Mouse (Mus musculus) lung, postnatal 36 days (tissue): ENCODE data around the gene Ccdc137.
"Not testable (repeated sequence)": the region's sequence is repeated elsewhere in the genome, so short reads cannot be mapped to it uniquely, and the experiment has no call there.

Experiments
- DNase-seq: peaks from one replicate; pipeline ENCODE4 v3.0.0; 2022; ENCODE audit warnings: mixed read lengths

Ccdc137 gene

DNA sequence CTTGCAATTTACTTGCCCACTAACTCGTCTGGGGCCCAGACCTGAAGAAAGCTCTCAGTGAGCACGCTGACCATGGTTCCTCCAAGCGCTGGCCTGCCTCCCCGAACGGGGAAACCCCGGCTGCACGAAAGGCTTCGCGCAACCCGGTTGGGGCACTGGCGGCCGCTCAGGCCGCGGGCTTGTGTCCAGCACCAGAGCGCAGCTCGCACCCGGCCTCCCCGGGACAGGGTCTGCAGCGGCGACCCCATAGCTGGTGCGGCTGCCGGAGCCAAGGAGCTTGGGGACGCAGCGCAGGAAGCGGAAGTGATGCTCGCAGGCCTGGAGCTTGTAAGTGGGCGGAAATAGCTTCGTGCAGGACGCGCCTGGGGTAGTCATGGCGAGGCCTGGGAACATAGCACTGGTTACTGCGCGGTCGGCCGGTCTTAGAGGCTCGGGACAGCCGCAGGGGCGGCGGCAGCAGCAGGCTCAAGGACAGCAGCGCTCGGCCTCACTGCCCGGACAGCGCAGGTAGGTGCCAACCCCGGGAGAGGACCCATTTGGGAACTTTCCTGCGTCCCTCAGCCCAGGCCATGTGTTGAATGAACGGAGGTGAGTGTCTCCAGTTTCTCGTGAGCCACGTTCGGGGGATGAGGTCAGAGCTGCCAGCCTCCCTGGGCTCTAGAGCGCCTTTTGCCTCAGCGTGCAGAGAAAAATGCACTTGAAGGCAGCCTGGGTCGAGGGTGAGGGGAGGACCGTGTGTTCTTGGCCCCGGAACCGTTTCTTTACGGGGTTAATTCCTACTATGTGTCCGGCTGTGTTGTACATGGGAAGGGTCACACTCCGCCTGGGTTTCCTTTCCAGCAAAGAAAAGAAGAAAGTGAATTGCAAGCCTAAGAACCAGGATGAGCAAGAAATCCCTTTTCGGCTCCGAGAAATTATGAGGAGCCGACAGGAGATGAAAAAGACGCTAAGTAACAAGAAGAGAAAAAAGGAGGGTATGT is at the start of gene Ccdc137, which contains the start of gene Oxld1:
TSS of gene Ccdc137 (plus strand) at position 344 of the 980 bp plus-strand sequence.
TSS of gene Oxld1 (minus strand) at position 297 of the 980 bp plus-strand sequence.
- peak; percentile 80 for DNase-seq

GRCm38 (mm10) chr11:120413621-120414020 is 44.3 kb upstream of the Ccdc137 start:
- not testable (repeated sequence) for DNase-seq

DNA sequence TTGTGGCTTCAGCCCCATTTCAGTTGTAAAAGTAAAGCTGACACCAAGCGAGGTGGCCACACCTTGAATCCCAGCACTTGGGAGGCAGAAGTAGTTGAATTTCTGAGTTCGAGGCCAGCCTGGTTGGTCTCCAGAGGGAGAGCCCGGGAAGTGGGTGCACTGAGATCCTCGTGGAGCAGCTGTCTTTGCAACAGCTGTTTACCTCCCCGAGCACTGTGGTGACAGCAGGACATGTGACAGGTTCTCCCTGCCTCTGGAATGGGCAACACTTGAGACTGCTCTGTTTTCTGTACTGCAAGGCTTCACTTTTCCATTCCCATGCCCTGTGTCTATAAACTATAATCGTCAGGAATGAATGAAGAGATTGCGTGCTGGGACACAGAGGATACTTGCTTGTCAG is 40.1 kb upstream of the Ccdc137 start:
- no peak for DNase-seq

DNA sequence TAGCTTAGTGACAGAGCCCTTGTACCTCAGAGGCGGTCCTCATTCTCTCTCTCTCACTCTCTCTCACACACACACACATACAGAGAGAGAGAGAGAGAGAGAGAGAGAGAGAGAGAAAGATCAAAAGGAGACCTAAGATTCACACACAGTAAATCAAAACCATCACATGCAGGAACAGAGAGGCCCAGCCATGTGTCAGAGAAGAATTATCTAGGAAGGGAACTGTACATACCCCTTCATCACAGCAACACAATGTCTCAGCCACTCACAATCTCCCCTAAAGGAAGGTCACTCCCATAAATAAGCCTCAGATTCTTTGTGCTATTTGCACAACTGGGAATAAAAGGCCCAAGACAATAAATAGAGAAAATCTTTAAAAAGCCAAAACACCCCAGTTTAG is 39.3 kb upstream of the Ccdc137 start:
- DNase-seq, result no peak

DNA sequence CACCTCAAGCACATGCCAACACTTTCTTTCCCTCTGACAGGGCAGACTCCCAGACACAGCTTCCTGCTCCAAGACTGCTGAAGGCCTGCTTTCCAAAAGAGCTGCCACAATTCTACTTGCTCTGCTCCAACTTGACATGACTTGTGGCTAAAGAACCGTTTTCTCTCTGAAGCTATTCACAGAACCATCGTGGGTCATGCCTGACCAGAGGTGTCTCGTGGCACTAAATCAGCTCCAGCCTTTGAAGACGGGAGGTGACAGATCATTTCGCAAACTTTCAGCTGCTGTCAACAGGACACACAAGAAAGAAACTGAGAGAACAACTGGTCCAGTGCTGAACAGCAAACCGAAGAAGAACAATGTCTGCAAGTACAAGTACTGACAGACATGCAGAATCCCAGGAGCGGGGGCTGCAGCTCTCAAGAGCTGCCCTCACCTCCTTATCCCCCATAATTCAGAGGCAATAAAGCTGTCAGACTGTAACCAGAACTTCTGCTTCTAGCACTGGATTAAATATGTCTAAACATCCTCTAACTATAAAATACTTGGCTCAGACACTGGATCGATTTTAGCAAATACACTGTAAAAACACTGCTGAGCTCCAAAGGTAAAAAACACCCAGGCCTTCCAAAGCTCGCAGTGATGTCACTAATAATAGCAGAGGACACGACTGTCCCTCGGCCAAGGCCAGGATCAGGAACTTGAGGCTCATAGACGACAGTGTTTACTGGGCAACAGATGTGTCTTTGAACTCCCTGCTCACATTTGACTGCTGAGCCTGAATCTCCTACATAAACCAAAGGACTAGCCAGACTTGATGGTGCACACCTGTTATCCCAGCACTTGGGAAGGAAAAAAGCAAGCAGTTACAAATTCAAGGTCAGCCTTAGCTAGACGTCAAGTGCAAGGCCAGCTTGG is 35.0 kb upstream of the Ccdc137 start:
- no peak for DNase-seq

- peak; percentile 67 for DNase-seq
Measured at GRCm38 (mm10) chr11:120423569-120424295, 34.2 kb upstream of the Ccdc137 start.

- DNase-seq, result no peak
Measured at GRCm38 (mm10) chr11:120426727-120427126, 31.2 kb upstream of the Ccdc137 start.

GRCm38 (mm10) chr11:120437152-120437856 is 20.6 kb upstream of the Ccdc137 start, which contains the start of gene Nploc4:
Gene Nploc4 (minus strand): TSS chr11:120437708.
- DNase-seq, result peak; percentile 87

DNA sequence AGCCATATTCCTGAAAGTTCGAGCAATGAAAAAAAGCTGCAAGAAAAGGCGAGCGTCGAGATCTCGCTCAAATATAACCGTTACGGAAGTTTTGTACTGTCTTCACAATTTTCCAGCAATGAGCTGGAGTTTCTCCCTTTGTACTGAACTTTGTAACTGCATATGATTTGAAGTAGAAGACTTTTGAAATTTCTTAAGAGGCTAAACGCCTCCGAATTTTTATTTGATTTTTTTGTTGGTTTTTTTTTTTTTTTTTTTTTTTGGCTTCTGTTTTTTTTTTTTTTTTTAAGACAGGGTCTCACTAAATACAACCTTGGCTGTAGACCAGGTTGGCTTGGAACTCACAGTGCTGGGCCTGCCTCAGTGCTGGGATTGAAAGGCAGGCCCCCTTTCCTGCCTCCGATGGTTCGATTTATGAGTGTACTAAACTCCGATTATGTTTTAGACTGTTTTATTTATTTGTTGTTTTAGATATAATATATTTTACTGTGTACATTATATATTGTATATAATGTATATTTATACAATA is 20.0 kb upstream of the Ccdc137 start:
- no peak for DNase-seq

DNA sequence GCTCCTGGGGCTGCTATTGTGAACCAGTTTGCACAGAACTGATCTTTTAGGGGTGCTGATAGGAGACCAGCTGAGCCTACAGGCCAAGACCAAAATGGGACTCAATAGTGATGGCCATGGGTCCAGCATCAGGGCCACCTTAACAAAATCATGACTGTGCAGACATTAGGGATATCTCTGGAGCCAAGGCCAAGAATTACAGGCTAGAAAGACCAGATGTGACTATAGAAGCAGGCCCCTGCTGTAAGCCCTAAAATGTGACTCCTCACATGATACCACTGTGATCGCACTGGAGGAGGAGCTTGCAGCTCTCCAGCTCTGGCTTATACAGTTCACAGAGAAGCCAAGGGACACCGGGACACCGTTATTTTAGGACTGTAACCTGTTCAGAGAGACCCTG is 15.6 kb upstream of the Ccdc137 start, which contains the start of gene Tspan10:
TSS of gene Tspan10 (plus strand) at position 301 of the 400 bp plus-strand sequence.
- no peak for DNase-seq

GRCm38 (mm10) chr11:120442765-120443280 is 15.1 kb upstream of the Ccdc137 start:
- DNase-seq, result no peak

DNA sequence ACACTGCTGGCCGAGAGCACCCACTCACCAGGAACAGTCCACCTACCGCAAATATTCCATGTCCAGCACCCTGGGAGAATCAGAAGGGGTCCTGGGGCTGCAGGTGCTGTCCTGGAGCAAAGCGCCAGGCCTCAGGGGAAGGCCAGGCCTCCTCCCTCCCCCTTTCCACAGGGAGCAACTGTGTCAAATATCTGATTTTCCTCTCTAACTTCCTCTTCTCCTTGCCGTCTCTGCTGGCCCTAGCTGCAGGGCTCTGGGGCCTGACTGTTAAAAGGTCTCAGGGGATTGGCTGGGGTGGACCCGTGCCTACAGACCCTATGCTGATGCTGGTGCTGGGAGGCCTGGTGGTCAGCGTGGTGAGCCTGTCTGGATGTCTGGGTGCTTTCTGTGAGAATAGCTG is 13.8 kb upstream of the Ccdc137 start:
- no peak for DNase-seq

- DNase-seq, result no peak
Measured at GRCm38 (mm10) chr11:120445475-120445874, 12.4 kb upstream of the Ccdc137 start.

DNA sequence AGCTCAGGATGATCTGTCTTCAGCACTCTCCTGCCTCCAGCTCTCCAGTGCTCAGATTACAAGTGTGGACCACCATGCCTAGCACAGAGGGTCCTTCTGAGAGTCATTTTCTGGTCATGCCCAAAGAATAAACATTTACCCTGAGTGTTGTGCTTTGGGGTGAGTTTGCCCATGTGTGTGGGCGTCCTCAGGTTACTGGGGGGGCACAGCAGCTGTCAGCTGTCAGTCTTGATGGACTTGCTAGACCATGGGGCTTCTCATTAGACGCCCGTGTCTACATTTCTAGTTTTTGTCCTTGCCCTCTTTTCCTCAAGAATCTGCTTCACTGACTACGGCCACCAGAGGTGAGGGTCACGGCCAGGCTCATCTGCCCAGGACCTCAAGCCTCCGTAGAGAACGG is 10.7 kb upstream of the Ccdc137 start:
- DNase-seq, result no peak

- no peak for DNase-seq
Measured at GRCm38 (mm10) chr11:120452246-120452645, 5.7 kb upstream of the Ccdc137 start.

DNA sequence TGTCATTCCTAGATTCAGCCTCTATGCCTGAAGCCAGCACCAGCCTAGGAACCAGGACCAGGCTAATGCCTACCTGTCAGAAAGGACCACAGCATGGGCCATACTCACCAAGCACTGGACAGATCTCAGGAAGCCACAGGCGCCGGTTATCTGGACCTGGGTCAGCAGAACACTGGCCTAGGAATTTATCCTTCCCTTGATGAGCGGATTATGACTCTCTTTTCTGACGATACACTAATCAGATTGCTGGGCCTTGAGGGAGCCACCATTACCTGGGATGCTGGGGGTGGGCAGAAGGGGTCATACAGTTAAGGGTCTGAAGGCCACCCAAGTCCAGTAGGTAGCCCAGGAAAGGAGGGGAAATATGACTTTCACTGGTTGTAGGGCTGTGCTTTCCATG is 4.6 kb upstream of the Ccdc137 start, which contains the start of gene Pde6g:
TSS of gene Pde6g (minus strand) at position 195 of the 400 bp plus-strand sequence.
- no peak for DNase-seq

DNA sequence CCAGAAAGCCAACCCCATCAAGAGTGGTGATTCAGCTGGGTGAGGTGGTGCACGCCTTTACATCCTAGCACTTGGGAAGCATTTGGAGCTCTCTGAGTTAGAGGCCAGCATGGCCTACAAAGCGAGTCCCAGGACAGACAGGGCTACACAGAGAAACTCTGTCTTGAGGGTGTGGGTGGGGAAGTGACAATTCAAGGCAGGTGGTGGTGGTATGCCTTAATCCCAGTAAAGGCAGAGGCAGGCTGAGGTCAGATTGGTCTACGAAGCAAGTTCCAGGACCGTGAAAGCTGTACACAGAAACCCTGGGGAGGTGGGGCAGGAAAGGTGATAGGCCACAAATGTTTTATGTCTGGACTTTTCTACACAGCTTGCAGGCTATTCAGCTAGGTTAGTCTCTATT is 3.0 kb upstream of the Ccdc137 start:
- no peak for DNase-seq

DNA sequence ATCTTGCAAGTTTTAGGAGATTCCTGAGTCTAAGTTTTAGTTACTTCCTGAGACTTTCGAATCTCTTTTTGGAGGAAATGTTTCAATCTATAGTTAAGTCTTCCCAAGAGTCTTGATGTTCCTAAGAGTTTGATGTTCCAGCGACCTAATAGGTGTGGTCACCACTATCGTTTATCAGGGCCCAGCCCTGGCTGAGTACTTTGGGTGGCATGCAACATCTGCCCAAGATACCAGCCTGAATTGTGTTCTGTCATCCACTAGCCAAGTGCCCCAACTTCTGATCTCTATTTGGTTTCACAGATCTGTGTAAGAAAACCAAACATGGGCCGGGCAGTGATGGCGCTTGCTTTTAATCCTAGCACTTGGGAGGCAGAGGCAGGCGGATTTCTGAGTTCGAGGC is 2.5 kb upstream of the Ccdc137 start:
- DNase-seq, result no peak

DNA sequence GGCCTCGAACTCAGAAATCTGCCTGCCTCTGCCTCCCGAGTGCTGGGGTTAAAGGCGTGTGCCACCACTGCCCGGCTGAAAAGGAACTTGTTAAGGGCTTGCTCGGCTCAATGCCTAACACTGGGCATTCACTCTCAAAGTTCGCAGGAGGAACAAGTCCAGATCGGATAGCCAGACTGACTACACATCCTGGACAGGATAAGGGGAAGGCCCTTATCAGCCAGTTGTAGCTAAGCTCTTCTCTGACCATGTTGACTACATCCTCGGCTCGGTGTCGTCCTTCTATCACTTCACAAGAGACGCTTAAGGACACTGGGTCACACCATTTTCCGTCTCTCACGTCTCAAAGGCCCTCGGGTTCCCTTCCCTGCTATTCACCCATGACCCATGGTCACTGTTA is 545 bp upstream of the Ccdc137 start:
- DNase-seq, result no peak

GRCm38 (mm10) chr11:120458847-120459597 is 1.1 kb downstream of the Ccdc137 start:
- no peak for DNase-seq
